Mouse (Mus musculus) stomach, embryonic 14.5 days (tissue): ENCODE measurements around the gene 2210407C18Rik. TPM values are rescaled to one million over a fixed set of nuclear protein-coding genes. Genes with fewer than 3 reads are reported as not detected.

Source experiments
- ATAC-seq: fragments of 200-750 bp; cut with Nextera tagmentation; 2 replicates; pipeline ENCODE4 v1.8.0; 2017; ENCODE audit warnings: low read depth, moderate TSS enrichment; ENCODE audit not compliant: insufficient number of reproducible peaks, insufficient read depth, low FRiP score
- H3K27ac ChIP-seq: fragments of 300-500 bp; sonication (generic); 2 replicates; pipeline ENCODE4 v1.5.1; 2014; ENCODE audit warnings: mild to moderate bottlenecking, low read length, moderate library complexity, mixed read lengths
- H3K27me3 ChIP-seq: fragments of 300-500 bp; sonication (generic); 2 replicates; pipeline ENCODE4 v1.6.1; 2014; ENCODE audit warnings: low read length, control low read depth, mixed read lengths; ENCODE audit not compliant: control insufficient read depth, insufficient read depth
- H3K36me3 ChIP-seq: fragments of 300-500 bp; sonication (generic); 2 replicates; pipeline ENCODE4 v1.6.1; 2014; ENCODE audit warnings: mild to moderate bottlenecking, control low read depth, low read length, moderate library complexity, mixed read lengths; ENCODE audit not compliant: control insufficient read depth, insufficient read depth
- H3K4me1 ChIP-seq: fragments of 300-500 bp; sonication (generic); 2 replicates; pipeline ENCODE4 v1.6.1; 2014; ENCODE audit warnings: low read length, control low read depth, mixed read lengths; ENCODE audit not compliant: control insufficient read depth, insufficient read depth
- H3K4me2 ChIP-seq: fragments of 300-500 bp; sonication (generic); replicated peaks from 2 replicates; pipeline ENCODE4 v1.6.1; 2014; ENCODE audit warnings: low read depth, low read length, control low read depth
- H3K4me3 ChIP-seq: fragments of 300-500 bp; sonication (generic); 2 replicates; pipeline ENCODE4 v1.5.1; 2014; ENCODE audit warnings: low read depth, low read length, control low read depth
- H3K9ac ChIP-seq: fragments of 300-500 bp; sonication (generic); replicated peaks from 2 replicates; pipeline ENCODE4 v1.6.1; 2014; ENCODE audit warnings: low read depth, mild to moderate bottlenecking, control low read depth, low read length, moderate library complexity, mixed read lengths
- H3K9me3 ChIP-seq: fragments of 300-500 bp; sonication (generic); 2 replicates; pipeline ENCODE4 v1.6.1; 2016; ENCODE audit warnings: low read depth, low read length, control low read depth; ENCODE audit not compliant: control insufficient read depth
- WGBS: fragments of 180-500 bp; shearing (Covaris S2); extraction: QIAGEN DNeasy Blood & Tissue Kit; methylation state at CpG from one replicate; pipeline ENCODE4 v1.1.7; 2014; 5-methylcytosine and 5-hydroxymethylcytosine counted together
- polyA plus RNA-seq: library from polyadenylated mRNA; unstranded; fragments of >200 nt; fragmentation: Nextera tagmentation; extraction: Ambion mirVana; gene quantifications from 2 replicates; pipeline ENCODE4 v1.2.1, GENCODE M21; 2014

Gene 2210407C18Rik
- polyA plus RNA-seq, 1 experiment from 2014 or later: 0.58 TPM

GRCm38 (mm10) chr11:58587898-58588348 lies 28.0 kb downstream of the 2210407C18Rik start:
- no peak for ATAC-seq
- H3K4me2 ChIP-seq: no peak overlapping the region
- WGBS: 72% methylated on average over 7 of the region's 7 CpGs

GRCm38 (mm10) chr11:58578636-58579035 lies 37.2 kb downstream of the 2210407C18Rik start:
- Histone ChIP-seq H3K36me3 (no peaks in the 10 kb centered on the region), H3K4me1 (no peaks in the 10 kb centered on the region), H3K9ac (no peak overlapping the region), H3K4me2 (no peak overlapping the region), H3K27me3 (no peaks in the 10 kb centered on the region), H3K9me3 (no peaks in the 10 kb centered on the region), H3K4me3 (no peak overlapping the region), H3K27ac (no peak overlapping the region)
- ATAC-seq: no peak
- 77% methylated on average over 8 of the region's 8 CpGs for WGBS

More at GRCm38 (mm10) chr11:58587898-58588348, 28.0 kb downstream of the 2210407C18Rik start:
- Histone ChIP-seq H3K4me3 (no peak overlapping the region), H3K9me3 (no peaks in the 10 kb centered on the region), H3K27me3 (no peaks in the 10 kb centered on the region), H3K4me1 (no peaks in the 10 kb centered on the region), H3K36me3 (no peaks in the 10 kb centered on the region), H3K9ac (no peak overlapping the region), H3K27ac (no peak overlapping the region)

DNA sequence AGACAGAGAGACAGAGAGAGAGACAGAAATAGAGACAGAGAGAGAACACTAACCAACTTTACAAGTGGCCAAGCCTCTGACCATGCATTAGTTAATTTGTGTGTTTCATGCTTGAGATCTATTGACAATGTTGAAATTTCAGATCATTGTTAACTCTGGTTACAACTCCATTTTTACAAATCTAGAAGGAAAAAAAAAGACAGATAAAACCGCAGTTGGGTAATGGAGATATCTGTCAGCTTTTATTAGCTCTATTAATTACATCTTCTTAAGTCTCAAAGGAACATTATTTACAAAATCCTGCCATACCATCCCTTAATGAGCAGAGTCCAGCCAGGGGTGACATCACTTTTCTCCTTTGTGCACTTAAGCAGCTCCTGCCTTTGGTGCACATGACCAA lies 38.4 kb downstream of the 2210407C18Rik start, which contains the start of gene Olfr325:
TSS of gene Olfr325 (plus strand) at position 301 of the 400 bp plus-strand sequence.
- Histone ChIP-seq H3K27ac (no peak within 1 kb of the TSS), H3K36me3 (no peaks in the 10 kb centered on the region), H3K4me1 (no peaks in the 10 kb centered on the region), H3K4me3 (no peak within 1 kb of the TSS), H3K9ac (no peak within 1 kb of the TSS), H3K4me2 (no peak within 1 kb of the TSS), H3K27me3 (no peaks in the 10 kb centered on the region), H3K9me3 (no peaks in the 10 kb centered on the region)
- ATAC-seq: no peak
- WGBS: 55% methylated on average over 1 of the region's 1 CpGs

DNA sequence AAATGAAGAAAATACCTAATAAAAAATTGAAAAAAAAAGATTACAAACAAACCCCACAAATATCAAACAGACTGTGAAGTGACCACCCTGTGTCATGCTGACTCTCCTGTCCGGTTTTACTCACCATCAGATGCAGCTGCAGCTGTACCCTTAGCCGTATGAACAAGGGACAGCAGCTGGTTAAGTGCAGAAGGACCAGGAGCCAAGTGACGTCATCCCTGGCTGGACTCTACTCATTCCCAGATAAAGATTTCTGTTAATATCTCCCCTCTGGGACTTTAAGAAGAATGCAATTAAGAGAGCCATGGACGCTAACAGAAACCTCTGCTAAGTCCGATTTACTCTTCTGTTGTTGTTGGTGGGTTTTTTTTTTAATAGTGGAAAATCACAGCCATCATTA lies 45.5 kb downstream of the 2210407C18Rik start, which contains the start of gene Olfr224:
TSS of gene Olfr224 (minus strand) at position 149 of the 400 bp plus-strand sequence.
- no peak within 1 kb of the TSS for H3K9ac ChIP-seq
- 73% methylated on average over 5 of the region's 5 CpGs for WGBS
- no peak for ATAC-seq

More for the DNA sequence above, 45.5 kb downstream of the 2210407C18Rik start, which contains the start of gene Olfr224:
- Histone ChIP-seq H3K4me3 (no peak within 1 kb of the TSS), H3K9me3 (no peaks in the 10 kb centered on the region), H3K4me1 (no peaks in the 10 kb centered on the region), H3K27me3 (no peaks in the 10 kb centered on the region), H3K27ac (no peak within 1 kb of the TSS), H3K4me2 (no peak within 1 kb of the TSS), H3K36me3 (no peaks in the 10 kb centered on the region)

Other genes starting within 250 kb of the 2210407C18Rik start
- 32.0 and 42.9 TPM in 2 replicates for gene Lypd8, start 237.0 kb downstream of the 2210407C18Rik start, polyA plus RNA-seq
- not detected in 2 replicates for gene 1810065E05Rik, start 195.0 kb downstream of the 2210407C18Rik start, polyA plus RNA-seq
- not detected in 2 replicates for gene Gm12253, start 183.5 kb downstream of the 2210407C18Rik start, polyA plus RNA-seq
- not detected in 2 replicates for gene Lypd9, start 163.2 kb downstream of the 2210407C18Rik start, polyA plus RNA-seq
- not detected in 2 replicates for gene Olfr30, start 153.8 kb downstream of the 2210407C18Rik start, polyA plus RNA-seq
- gene Olfr332, start 123.5 kb downstream of the 2210407C18Rik start, polyA plus RNA-seq: not detected in 2 replicates
- gene Olfr331, start 113.5 kb downstream of the 2210407C18Rik start, polyA plus RNA-seq: not detected in 2 replicates
- not detected in 2 replicates for gene Olfr330, start 81.2 kb downstream of the 2210407C18Rik start, polyA plus RNA-seq
- gene Olfr329-ps, start 69.7 kb downstream of the 2210407C18Rik start, polyA plus RNA-seq: not detected in 2 replicates
- 0.12 TPM in 1 of 2 replicates, not detected in the other for gene Olfr328, start 60.4 kb downstream of the 2210407C18Rik start, polyA plus RNA-seq
- gene Olfr224, start 45.5 kb downstream of the 2210407C18Rik start, polyA plus RNA-seq: not detected in 2 replicates
- not detected in 2 replicates for gene Olfr325, start 38.3 kb downstream of the 2210407C18Rik start, polyA plus RNA-seq
- gene Olfr324, start 21.0 kb downstream of the 2210407C18Rik start, polyA plus RNA-seq: not detected in 2 replicates
- not detected in 2 replicates for gene Olfr323, start 14.4 kb upstream of the 2210407C18Rik start, polyA plus RNA-seq
- gene Trim58, start 24.4 kb upstream of the 2210407C18Rik start, polyA plus RNA-seq: 0.14 TPM in 1 of 2 replicates, not detected in the other
- not detected in 2 replicates for gene Olfr322, start 42.7 kb upstream of the 2210407C18Rik start, polyA plus RNA-seq
- gene Olfr320, start 65.0 kb upstream of the 2210407C18Rik start, polyA plus RNA-seq: not detected in 2 replicates
- gene Olfr319, start 83.1 kb upstream of the 2210407C18Rik start, polyA plus RNA-seq: not detected in 2 replicates
- gene Olfr318, start 107.9 kb upstream of the 2210407C18Rik start, polyA plus RNA-seq: not detected in 2 replicates
- gene Olfr317, start 123.1 kb upstream of the 2210407C18Rik start, polyA plus RNA-seq: not detected in 2 replicates
- not detected in 2 replicates for gene Olfr316, start 136.7 kb upstream of the 2210407C18Rik start, polyA plus RNA-seq
- not detected in 2 replicates for gene Olfr315, start 157.1 kb upstream of the 2210407C18Rik start, polyA plus RNA-seq
- not detected in 2 replicates for gene Olfr314, start 166.9 kb upstream of the 2210407C18Rik start, polyA plus RNA-seq
- 5.0 and 8.7 TPM in 2 replicates for gene Fam183b, start 185.9 kb upstream of the 2210407C18Rik start, polyA plus RNA-seq
- gene Olfr313, start 198.9 kb upstream of the 2210407C18Rik start, polyA plus RNA-seq: not detected in 2 replicates
- not detected in 2 replicates for gene Olfr312, start 213.2 kb upstream of the 2210407C18Rik start, polyA plus RNA-seq
- gene Olfr311, start 223.2 kb upstream of the 2210407C18Rik start, polyA plus RNA-seq: not detected in 2 replicates
- 11.4 and 12.4 TPM in 2 replicates for gene Gm12258, start 231.1 kb upstream of the 2210407C18Rik start, polyA plus RNA-seq